ENCODE assay signal across 9 mouse cellular contexts in the genomic region with DNA sequence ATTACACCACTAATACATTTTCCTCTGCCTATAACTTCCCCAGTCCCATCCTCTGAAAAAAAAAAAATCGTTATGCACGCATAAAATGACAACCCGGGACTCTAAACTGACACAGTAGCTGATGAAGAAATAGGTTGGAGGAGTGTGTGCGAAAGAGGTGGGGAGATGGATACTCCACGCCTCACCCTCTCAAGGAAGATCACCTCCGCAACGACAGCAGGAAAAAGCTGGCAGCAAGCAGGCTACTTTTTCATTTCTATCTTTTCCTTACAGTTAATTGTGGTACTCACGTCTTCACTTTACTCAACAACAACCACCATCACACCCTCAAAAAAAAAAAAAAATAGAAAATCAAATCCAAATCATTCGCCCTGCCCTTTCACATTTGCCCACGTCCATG. TPM values are rescaled to one million over a fixed set of nuclear protein-coding genes. Genes with fewer than 3 reads are reported as not detected.
DNase-seq lines count a peak whose midpoint lies in the region; ATAC-seq and TF ChIP-seq lines count a peak whose summit lies in the region.
"Had no signal": no experiment of that assay in that cellular context is flagged by ENCODE, and none has a peak within 500 bp of the region (broad histone marks: within the 10 kb centered on the region; RNA-seq: fewer than 3 reads in every experiment).

No protein-coding gene starts in this region.

- no peak overlapping the region for H3K27ac ChIP-seq in heart, embryonic 12.5 days (ENCODE audit: poor library complexity, severe bottlenecking)
- H3K27ac ChIP-seq in lung, postnatal 0 days (ENCODE audit: low read length), result no peak overlapping the region
- H3K27ac ChIP-seq in limb, embryonic 10.5 days, result no peak overlapping the region
- no peak overlapping the region for H3K27ac ChIP-seq in stomach, postnatal 0 days (replicated peaks)

- TF ChIP-seq EP300 in lung, postnatal 0 days (IDR thresholded peaks at IDR 0.05), result no peak
- TF ChIP-seq EP300 in stomach, postnatal 0 days (optimal IDR thresholded peaks at IDR 0.05), result no peak

- no peak overlapping the region; the same call in 1 of the 2 replicates for H3K9ac ChIP-seq in heart, embryonic 12.5 days
- no peak overlapping the region for H3K9ac ChIP-seq in lung, postnatal 0 days (replicated peaks; ENCODE audit: low read depth)
- H3K9ac ChIP-seq in stomach, postnatal 0 days (ENCODE audit: low read length), result no peak overlapping the region

- H3K36me3 ChIP-seq in heart, embryonic 12.5 days, result no peaks in the 10 kb centered on the region
- no peaks in the 10 kb centered on the region for H3K36me3 ChIP-seq in lung, postnatal 0 days (ENCODE audit: insufficient read depth, low read length)
- no peaks in the 10 kb centered on the region for H3K36me3 ChIP-seq in limb, embryonic 10.5 days
- H3K36me3 ChIP-seq in stomach, postnatal 0 days (ENCODE audit: control insufficient read depth, insufficient read depth, low read length), result no peaks in the 10 kb centered on the region

- H3K4me3 ChIP-seq in heart, embryonic 12.5 days, result peak overlapping the region; percentile 66
- peak overlapping the region; percentile 37; the same call in 1 of the 2 replicates for H3K4me3 ChIP-seq in lung, postnatal 0 days (ENCODE audit: low read depth, low read length)
- H3K4me3 ChIP-seq in lung, adult 2 months (replicated peaks; ENCODE audit: extremely low read depth, low read depth, low read length), result no peak overlapping the region
- H3K4me3 ChIP-seq in limb, embryonic 10.5 days, result peak overlapping the region; percentile 70
- peak overlapping the region; percentile 50 for H3K4me3 ChIP-seq in stomach, postnatal 0 days (ENCODE audit: low read depth, low read length)
- H3K4me3 ChIP-seq: erythroblast, embryonic 14.5 days had no signal

- WGBS in heart, embryonic 12.5 days, result 27% methylated on average over 10 of the region's 10 CpGs
- 18% methylated on average over 10 of the region's 10 CpGs for WGBS in lung, postnatal 0 days
- 22% methylated on average over 10 of the region's 10 CpGs for WGBS in lung, adult 2 months
- WGBS in limb, embryonic 10.5 days, result 31% methylated on average over 10 of the region's 10 CpGs
- 21% methylated on average over 10 of the region's 10 CpGs for WGBS in stomach, postnatal 0 days

- no peak for TF ChIP-seq POLR2A in lung, adult 2 months (IDR thresholded peaks at IDR 0.05; ENCODE audit: borderline replicate concordance, extremely low read depth, low read depth, low read length)

- peak overlapping the region; percentile 100 for H3K4me2 ChIP-seq in heart, embryonic 12.5 days
- peak overlapping the region; percentile 61; the same call in 1 of the 2 replicates for H3K4me2 ChIP-seq in lung, postnatal 0 days (replicated peaks; ENCODE audit: low read depth, low read length)
- peak overlapping the region; percentile 92 for H3K4me2 ChIP-seq in stomach, postnatal 0 days (replicated peaks; ENCODE audit: low read depth)

- no peaks in the 10 kb centered on the region for H3K9me3 ChIP-seq in heart, embryonic 12.5 days (replicated peaks)
- no peaks in the 10 kb centered on the region for H3K9me3 ChIP-seq in lung, postnatal 0 days (ENCODE audit: low read length)
- H3K9me3 ChIP-seq in limb, embryonic 10.5 days (replicated peaks), result no peaks in the 10 kb centered on the region
- no peaks in the 10 kb centered on the region for H3K9me3 ChIP-seq in stomach, postnatal 0 days (ENCODE audit: control insufficient read depth, low read length)

- no peaks in the 10 kb centered on the region for H3K4me1 ChIP-seq in heart, embryonic 12.5 days (replicated peaks)
- H3K4me1 ChIP-seq in lung, postnatal 0 days (ENCODE audit: insufficient read depth, low read depth, low read length), result peaks cover 4% of the 10 kb centered on the region; the same call in 1 of the 2 replicates
- H3K4me1 ChIP-seq in lung, adult 2 months (ENCODE audit: control insufficient read depth, insufficient read depth, low read length), result no peaks in the 10 kb centered on the region
- peaks cover 8% of the 10 kb centered on the region for H3K4me1 ChIP-seq in limb, embryonic 10.5 days
- no peaks in the 10 kb centered on the region; the same call in 1 of the 2 replicates for H3K4me1 ChIP-seq in stomach, postnatal 0 days (replicated peaks; ENCODE audit: control insufficient read depth, insufficient read depth)

- no peak for TF ChIP-seq CTCF in lung, postnatal 0 days (IDR thresholded peaks at IDR 0.05)
- no peak for TF ChIP-seq CTCF in lung, adult 2 months (IDR thresholded peaks at IDR 0.05; ENCODE audit: insufficient read depth, low read length)
- no peak for TF ChIP-seq CTCF in stomach, postnatal 0 days (IDR thresholded peaks at IDR 0.05; ENCODE audit: low read depth)

- no peak for DNase-seq in heart, adult 8-10 months (ENCODE audit: low spot score)
- no peak for DNase-seq in lung, postnatal 0 days (ENCODE audit: low spot score)
- no peak for DNase-seq in lung, adult 2 months
- DNase-seq in limb, embryonic 10.5 days (ENCODE audit: low spot score), result no peak
- DNase-seq in stomach, postnatal 0 days (ENCODE audit: low spot score), result no peak
- DNase-seq in embryo, embryonic 10 days (ENCODE audit: low spot score), result no peak
- DNase-seq in adrenal gland, postnatal 14 days, result no peak

- peaks cover 10% of the 10 kb centered on the region; the same call in 1 of the 2 replicates for H3K27me3 ChIP-seq in heart, embryonic 12.5 days (replicated peaks)
- no peaks in the 10 kb centered on the region for H3K27me3 ChIP-seq in lung, postnatal 0 days (replicated peaks; ENCODE audit: insufficient read depth, low read length)
- peaks cover 33% of the 10 kb centered on the region for H3K27me3 ChIP-seq in limb, embryonic 10.5 days (ENCODE audit: low read depth, poor library complexity, severe bottlenecking)
- no peaks in the 10 kb centered on the region for H3K27me3 ChIP-seq in stomach, postnatal 0 days (ENCODE audit: control insufficient read depth, insufficient read depth, low read length)

- no peak for ATAC-seq in heart, embryonic 12.5 days (ENCODE audit: insufficient number of reproducible peaks, low FRiP score)
- no peak for ATAC-seq in lung, postnatal 0 days
- ATAC-seq in stomach, postnatal 0 days (ENCODE audit: low FRiP score, low TSS enrichment), result no peak

RNA-seq across cellular contexts. Expression of gene Gabra2, which starts 0.9 kb away (rescaled TPM):
- polyA plus RNA-seq in heart, embryonic 12.5 days (2016; fragmentation: Nextera tagmentation; extraction: Ambion mirVana), result 0.56 and 1.2 TPM in 2 replicates
- total RNA-seq in heart, adult 8-10 months (2022), result under 1 TPM in 1 of 4 experiments, not detected in 3; 0.05 TPM
- 0.06 TPM in 1 of 2 replicates, not detected in the other for polyA plus RNA-seq in lung, postnatal 0 days (2015; fragmentation: Nextera tagmentation; extraction: Ambion mirVana)
- polyA plus RNA-seq in lung, adult 2 months (2012; rRNA removed), result not detected in 2 replicates
- 1.2 and 2.0 TPM in 2 replicates for polyA plus RNA-seq in limb, embryonic 10.5 days (2016; fragmentation: Nextera tagmentation; extraction: Ambion mirVana)
- 0.29 and 0.38 TPM in 2 replicates for polyA plus RNA-seq in stomach, postnatal 0 days (2015; fragmentation: Nextera tagmentation; extraction: Ambion mirVana)
- 0.07 and 0.19 TPM in 2 replicates for total RNA-seq in adrenal gland, postnatal 14 days (2021)
- polyA plus RNA-seq: erythroblast, embryonic 14.5 days had no signal
